Mouse (Mus musculus) left cerebral cortex, postnatal 36 days (tissue): ENCODE data around the gene Pdgfc. TPM values are rescaled to one million over a fixed set of nuclear protein-coding genes. Genes with fewer than 3 reads are reported as not detected.

ENCODE experiments used
- DNase-seq, 2 experiments: peaks; one replicate each; pipeline ENCODE4 v3.0.0; 2021 to 2022; ENCODE audit warnings: low spot score in 2 of 2, mixed read lengths in 1 of 2
- intact Hi-C: fragments of 180-260 bp; cut with DNase I; formaldehyde crosslinking; loops from one replicate; pipeline ENCODE4 v1.15.1; 2025
- total RNA-seq, 2 experiments: library from RNA; stranded (reverse); gene quantifications; 2 replicates each; pipeline ENCODE4 v1.2.3; 2021

Pdgfc gene
- total RNA-seq, 2 experiments from 2014 or later = 7.3 to 9.6 TPM

- intact Hi-C loops = no loop called here
- no peak for DNase-seq
Observed at GRCm38 (mm10) chr3:81044653-81045343, 8.6 kb downstream of the Pdgfc start.

- intact Hi-C loops = no loop called here
Observed at GRCm38 (mm10) chr3:81045344-81046050, 9.3 kb downstream of the Pdgfc start.

GRCm38 (mm10) chr3:81046652-81047607, 10.7 kb downstream of the Pdgfc start:
- intact Hi-C loops = no loop called here
- no peak for DNase-seq

More at GRCm38 (mm10) chr3:81045344-81046050, 9.3 kb downstream of the Pdgfc start:
- no peak for DNase-seq

- no peak for DNase-seq
- intact Hi-C loops = no loop called here
Observed at GRCm38 (mm10) chr3:81051522-81051921, 15.3 kb downstream of the Pdgfc start.

GRCm38 (mm10) chr3:81052422-81052821, 16.2 kb downstream of the Pdgfc start:
- intact Hi-C loops = no loop called here
- no peak for DNase-seq

GRCm38 (mm10) chr3:81054074-81054473, 17.9 kb downstream of the Pdgfc start:
- intact Hi-C loops = no loop called here
- DNase-seq = no peak

GRCm38 (mm10) chr3:81057719-81058118, 21.5 kb downstream of the Pdgfc start:
- no peak for DNase-seq
- intact Hi-C loops = no loop called here

- DNase-seq = no peak
- intact Hi-C loops = no loop called here
Observed at GRCm38 (mm10) chr3:81058527-81059031, 22.4 kb downstream of the Pdgfc start.

- DNase-seq = no peak
- intact Hi-C loops = no loop called here
Observed at GRCm38 (mm10) chr3:81068550-81068949, 32.3 kb downstream of the Pdgfc start.

- no peak for DNase-seq
- intact Hi-C loops = no loop called here
Observed at GRCm38 (mm10) chr3:81101136-81101535, 64.9 kb downstream of the Pdgfc start.

GRCm38 (mm10) chr3:81102158-81102876, 66.1 kb downstream of the Pdgfc start:
- intact Hi-C loops = no loop called here
- DNase-seq = no peak

- intact Hi-C loops = no loop called here
- no peak for DNase-seq
Observed at GRCm38 (mm10) chr3:81102877-81103420, 66.7 kb downstream of the Pdgfc start.

GRCm38 (mm10) chr3:81107515-81107914, 71.3 kb downstream of the Pdgfc start:
- no peak for DNase-seq
- intact Hi-C loops = no loop called here

GRCm38 (mm10) chr3:81110968-81111367, 74.8 kb downstream of the Pdgfc start:
- intact Hi-C loops = no loop called here
- no peak for DNase-seq

- no peak for DNase-seq
Observed at GRCm38 (mm10) chr3:81112892-81113291, 76.7 kb downstream of the Pdgfc start.

GRCm38 (mm10) chr3:81120664-81121063, 84.4 kb downstream of the Pdgfc start:
- no peak for DNase-seq
- intact Hi-C loops = no loop called here

More at GRCm38 (mm10) chr3:81112892-81113291, 76.7 kb downstream of the Pdgfc start:
- intact Hi-C loops = no loop called here

GRCm38 (mm10) chr3:81121731-81122130, 85.5 kb downstream of the Pdgfc start:
- intact Hi-C loops = no loop called here
- no peak for DNase-seq

- intact Hi-C loops = no loop called here
- no peak for DNase-seq
Observed at GRCm38 (mm10) chr3:81123461-81123860, 87.2 kb downstream of the Pdgfc start.

- no peak for DNase-seq
- intact Hi-C loops = no loop called here
Observed at GRCm38 (mm10) chr3:81127013-81127412, 90.8 kb downstream of the Pdgfc start.
